Comparison of ENCODE assay signal across 18 mouse cellular contexts in genomic region chr1:183164648-183165071, GRCm38 (mm10). TPM values are rescaled to one million over a fixed set of nuclear protein-coding genes. Genes with fewer than 3 reads are reported as not detected.
DNase-seq lines count a peak whose midpoint lies in the region; ATAC-seq and TF ChIP-seq lines count a peak whose summit lies in the region.
"Had no signal": no experiment of that assay in that cellular context is flagged by ENCODE, and none has a peak within 500 bp of the region (broad histone marks: within the 10 kb centered on the region; RNA-seq: fewer than 3 reads in every experiment).

No protein-coding gene starts in this region.

- TF ChIP-seq POLR2A in heart, adult 2 months (IDR thresholded peaks at IDR 0.05; ENCODE audit: insufficient read depth, low read depth, low read length): no peak

- 14% methylated on average over 8 of the region's 8 CpGs for WGBS in heart, embryonic 13.5 days
- 20% methylated on average over 8 of the region's 8 CpGs for WGBS in heart, adult 2 months
- WGBS in lung, embryonic 16.5 days: 12% methylated on average over 8 of the region's 8 CpGs

- H3K27ac ChIP-seq in heart, embryonic 13.5 days (replicated peaks): peak overlapping the region; percentile 36; the same call in 1 of the 2 replicates
- no peak overlapping the region for H3K27ac ChIP-seq in heart, adult 2 months
- H3K27ac ChIP-seq in lung, embryonic 16.5 days (ENCODE audit: low read length): no peak overlapping the region
- H3K27ac ChIP-seq: forebrain, embryonic 13.5 days; left cerebral cortex, adult 2 months had no signal

- TF ChIP-seq CTCF in heart, adult 2 months (IDR thresholded peaks at IDR 0.05): no peak

- H3K9ac ChIP-seq in heart, embryonic 13.5 days: no peak overlapping the region
- H3K9ac ChIP-seq in heart, adult 2 months (ENCODE audit: low read depth, low read length): no peak overlapping the region
- H3K9ac ChIP-seq in lung, embryonic 16.5 days (ENCODE audit: low read length): no peak overlapping the region
- H3K9ac ChIP-seq: forebrain, embryonic 13.5 days had no signal

- H3K27me3 ChIP-seq in heart, embryonic 13.5 days (replicated peaks): no peaks in the 10 kb centered on the region
- no peaks in the 10 kb centered on the region for H3K27me3 ChIP-seq in heart, adult 2 months (ENCODE audit: control insufficient read depth, insufficient read depth, low read length)
- H3K27me3 ChIP-seq in lung, embryonic 16.5 days (ENCODE audit: control insufficient read depth, insufficient read depth, low read depth, low read length): no peaks in the 10 kb centered on the region
- H3K27me3 ChIP-seq: forebrain, embryonic 13.5 days had no signal

- peaks cover 8% of the 10 kb centered on the region; the same call in 1 of the 2 replicates for H3K36me3 ChIP-seq in heart, embryonic 13.5 days
- no peaks in the 10 kb centered on the region for H3K36me3 ChIP-seq in heart, adult 2 months (ENCODE audit: control insufficient read depth, insufficient read depth, low read length)
- no peaks in the 10 kb centered on the region for H3K36me3 ChIP-seq in lung, embryonic 16.5 days (ENCODE audit: control insufficient read depth, insufficient read depth, low read length)

- no peak overlapping the region for H3K4me3 ChIP-seq in heart, embryonic 13.5 days
- H3K4me3 ChIP-seq in heart, adult 2 months: no peak overlapping the region
- no peak overlapping the region for H3K4me3 ChIP-seq in lung, embryonic 16.5 days (ENCODE audit: low read length)
- H3K4me3 ChIP-seq: forebrain, embryonic 13.5 days; left cerebral cortex, adult 2 months had no signal

- peaks cover 33% of the 10 kb centered on the region for H3K4me1 ChIP-seq in heart, embryonic 13.5 days
- H3K4me1 ChIP-seq in heart, adult 2 months (ENCODE audit: control insufficient read depth, insufficient read depth, low read length): peaks cover 10% of the 10 kb centered on the region
- H3K4me1 ChIP-seq in lung, embryonic 16.5 days (replicated peaks; ENCODE audit: control insufficient read depth, insufficient read depth, low read length): peaks cover 8% of the 10 kb centered on the region

- no peak for DNase-seq in heart, adult 2 months
- DNase-seq in lung, postnatal 25 days (ENCODE audit: low spot score): no peak
- DNase-seq in gonadal fat pad, adult 2 months (ENCODE audit: low read depth): peak; percentile 40
- DNase-seq in lung, postnatal 36 days: peak; percentile 23
- DNase-seq in right cerebral cortex, postnatal 14 days: no peak
- no peak for DNase-seq in gastrocnemius, adult 18-20 months (ENCODE audit: low spot score)
- DNase-seq: adrenal gland, postnatal 14 days; B cell, adult 2 months; cerebellum, adult 2 months; gastrocnemius, postnatal 25 days; heart, postnatal 4 days; kidney, postnatal 10 days; right cerebral cortex, postnatal 25 days; thymus, postnatal 14 days had no signal

- peaks cover 5% of the 10 kb centered on the region; the same call in 1 of the 2 replicates for H3K9me3 ChIP-seq in heart, embryonic 13.5 days
- peaks cover 3% of the 10 kb centered on the region for H3K9me3 ChIP-seq in lung, embryonic 16.5 days (ENCODE audit: control insufficient read depth, low read length)
- H3K9me3 ChIP-seq: forebrain, embryonic 13.5 days had no signal

- H3K79me2 ChIP-seq in heart, adult 2 months (replicated peaks; ENCODE audit: control insufficient read depth, insufficient read depth, low read length): no peaks in the 10 kb centered on the region

- 0 out of 2 replicates have a peak overlapping the region, but pooled peaks have one; percentile 18 for H3K4me2 ChIP-seq in heart, embryonic 13.5 days
- no peak overlapping the region for H3K4me2 ChIP-seq in lung, embryonic 16.5 days (ENCODE audit: low read depth, low read length)
- H3K4me2 ChIP-seq: forebrain, embryonic 13.5 days had no signal

- ATAC-seq in heart, embryonic 13.5 days (ENCODE audit: extremely low read depth, insufficient number of reproducible peaks, low FRiP score, low TSS enrichment): no peak
- peak; percentile 34; the same call in 1 of the 2 replicates for ATAC-seq in lung, embryonic 16.5 days (ENCODE audit: low read depth)
- ATAC-seq: forebrain, embryonic 13.5 days had no signal

- no peak for TF ChIP-seq EP300 in heart, adult 2 months (IDR thresholded peaks at IDR 0.05; ENCODE audit: insufficient read depth, low read depth, low read length)

- intact Hi-C loops in heart, adult 2 months (cut with DNase I): no loop called here

RNA-seq across cellular contexts. Expression of gene Disp1, which starts 56.7 kb away (rescaled TPM):
- 8.8 and 9.1 TPM in 2 replicates for polyA plus RNA-seq in heart, embryonic 13.5 days (2015; fragmentation: Nextera tagmentation; extraction: Ambion mirVana)
- total RNA-seq in heart, adult 2 months (2021): 1 to 10 TPM; 7.3 to 8.4 TPM
- polyA plus RNA-seq in heart, adult 2 months (2012; rRNA removed): 10.6 and 12.6 TPM in 2 replicates
- polyA plus RNA-seq in lung, embryonic 16.5 days (2015; fragmentation: Nextera tagmentation; extraction: Ambion mirVana): 7.8 and 8.9 TPM in 2 replicates
- polyA plus RNA-seq in gonadal fat pad, adult 2 months (2012; rRNA removed): 12.1 and 16.4 TPM in 2 replicates
- total RNA-seq in gastrocnemius, adult 18-20 months (2021): 1 to 10 TPM; 2.3 to 3.3 TPM

Comparison
In these comparisons a context has a peak if more than half of its experiments do, and no peak if none do; other contexts are left out.
1. DNase-seq: peak in gonadal fat pad, adult 2 months (single experiment) and lung, postnatal 36 days (single experiment); none in heart, adult 2 months (0 of 2), lung, postnatal 25 days (single experiment), right cerebral cortex, postnatal 14 days (single experiment) and gastrocnemius, adult 18-20 months (single experiment).